Mouse (Mus musculus): ENCODE data around the gene Aldh1a7. TPM values are rescaled to one million over a fixed set of nuclear protein-coding genes. Genes with fewer than 3 reads are reported as not detected.
A peak's percentile ranks its signal among the peaks of the same experiment; 100 is the strongest.
"Not testable (repeated sequence)": the region's sequence is repeated elsewhere in the genome, so short reads cannot be mapped to it uniquely, and the experiment has no call there.

Gene Aldh1a7
- polyA plus RNA-seq, 1 experiment from 2014 or later, result 3.9 TPM

GRCm38 (mm10) chr19:20650008-20650407, 77.4 kb downstream of the Aldh1a7 start:
- WGBS, result 19% methylated on average over 2 of the region's 2 CpGs
- H3K36me3 ChIP-seq (ENCODE audit: insufficient read depth, low read length), result no peaks in the 10 kb centered on the region
- no peaks in the 10 kb centered on the region for H3K27me3 ChIP-seq (ENCODE audit: insufficient read depth, low read length)
- ATAC-seq (replicated peaks; ENCODE audit: low FRiP score, low read depth) (no peak), DNase-seq (ENCODE audit: low spot score) (no peak)
- no peak overlapping the region for H3K9ac ChIP-seq (ENCODE audit: low read depth, low read length)
- H3K4me2 ChIP-seq (ENCODE audit: low read length), result no peak overlapping the region
- no peak overlapping the region for H3K27ac ChIP-seq
- no peaks in the 10 kb centered on the region for H3K9me3 ChIP-seq (replicated peaks; ENCODE audit: low read length)
- no peak overlapping the region for H3K4me3 ChIP-seq (replicated peaks; ENCODE audit: low read depth, low read length)
- no peak for TF ChIP-seq CTCF (IDR thresholded peaks at IDR 0.05; ENCODE audit: low read depth)
- H3K4me1 ChIP-seq (replicated peaks; ENCODE audit: insufficient read depth, low read length), result no peaks in the 10 kb centered on the region

DNA sequence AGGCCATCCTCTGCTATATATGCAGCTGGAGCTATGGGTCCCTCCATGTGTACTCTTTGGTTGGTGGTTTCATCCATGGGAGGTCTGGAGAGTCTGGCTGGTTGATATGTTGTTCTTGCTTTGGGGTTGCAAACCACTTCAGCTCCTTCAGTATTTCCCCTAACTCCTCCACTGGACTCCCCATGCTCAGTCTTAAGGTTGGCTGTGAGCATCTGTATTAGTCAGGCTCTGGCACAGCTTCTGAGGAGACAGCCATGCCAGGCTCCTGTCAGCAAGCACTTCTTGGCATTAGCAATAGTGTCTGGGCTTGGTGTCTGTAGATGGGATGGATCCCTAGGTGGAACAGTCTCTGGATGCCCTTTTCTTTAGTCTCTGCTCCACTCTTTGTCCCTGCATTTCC, 79.9 kb downstream of the Aldh1a7 start:
- not testable (repeated sequence) for H3K9me3 ChIP-seq (replicated peaks; ENCODE audit: low read length); H3K4me3 ChIP-seq (replicated peaks; ENCODE audit: low read depth, low read length)

DNA sequence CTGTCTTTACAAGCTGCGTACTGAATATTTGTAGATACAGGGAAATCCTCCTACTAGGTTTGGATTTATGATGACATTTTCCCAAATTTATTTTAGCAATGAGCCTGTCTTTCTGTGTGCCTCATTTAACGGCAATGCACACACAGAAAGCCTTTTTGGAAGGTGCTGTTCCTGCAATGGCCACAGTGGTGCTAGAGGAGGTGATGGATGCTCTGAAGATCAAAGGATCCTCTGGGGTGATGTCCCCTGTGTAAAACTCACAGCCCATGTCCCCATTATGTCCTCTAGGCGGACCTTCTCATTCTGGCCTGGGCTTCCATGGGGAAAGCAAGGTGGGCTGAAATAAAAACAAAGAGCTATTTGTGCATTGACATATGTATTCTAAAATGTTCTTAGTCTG, 83.0 kb downstream of the Aldh1a7 start:
- no peak overlapping the region for H3K4me2 ChIP-seq (ENCODE audit: low read length)
- no peaks in the 10 kb centered on the region for H3K36me3 ChIP-seq (ENCODE audit: insufficient read depth, low read length)
- no peak overlapping the region for H3K4me3 ChIP-seq (replicated peaks; ENCODE audit: low read depth, low read length)
- WGBS, result 43% methylated on average over 3 of the region's 3 CpGs
- peak; percentile 11; the same call in 1 of the 2 replicates for TF ChIP-seq CTCF (IDR thresholded peaks at IDR 0.05; ENCODE audit: low read depth)
- no peaks in the 10 kb centered on the region for H3K4me1 ChIP-seq (replicated peaks; ENCODE audit: insufficient read depth, low read length)
- no peaks in the 10 kb centered on the region for H3K27me3 ChIP-seq (ENCODE audit: insufficient read depth, low read length)
- H3K9me3 ChIP-seq (replicated peaks; ENCODE audit: low read length), result no peaks in the 10 kb centered on the region
- no peak overlapping the region for H3K27ac ChIP-seq
- peak; percentile 4 for DNase-seq (ENCODE audit: low spot score)
- no peak overlapping the region for H3K9ac ChIP-seq (ENCODE audit: low read depth, low read length)
- ATAC-seq (replicated peaks; ENCODE audit: low FRiP score, low read depth), result no peak

More for the DNA sequence above, 79.9 kb downstream of the Aldh1a7 start:
- not testable (repeated sequence) for H3K27ac ChIP-seq; H3K36me3 ChIP-seq (ENCODE audit: insufficient read depth, low read length); H3K27me3 ChIP-seq (ENCODE audit: insufficient read depth, low read length); ATAC-seq (replicated peaks; ENCODE audit: low FRiP score, low read depth); DNase-seq (ENCODE audit: low spot score); H3K4me1 ChIP-seq (replicated peaks; ENCODE audit: insufficient read depth, low read length); H3K4me2 ChIP-seq (ENCODE audit: low read length); H3K9ac ChIP-seq (ENCODE audit: low read depth, low read length)

Other genes with a start within 250 kb of the Aldh1a7 start
- gene Aldh1a1, start 234.8 kb downstream of the Aldh1a7 start, polyA plus RNA-seq (2015; fragmentation: Nextera tagmentation; extraction: Ambion mirVana), result 4.0 and 4.1 TPM in 2 replicates
- gene Tmc1, start 226.6 kb upstream of the Aldh1a7 start, polyA plus RNA-seq (2015; fragmentation: Nextera tagmentation; extraction: Ambion mirVana), result 0.03 TPM in 1 of 2 replicates, not detected in the other

Data from kidney, postnatal 0 days (tissue).